Comparison of ENCODE assay signal across 8 mouse cellular contexts in genomic region chr12:69447322-69447827, GRCm38 (mm10).
A peak's percentile ranks its signal among the peaks of the same experiment; 100 is the strongest.
DNase-seq lines count a peak whose midpoint lies in the region; ATAC-seq and TF ChIP-seq lines count a peak whose summit lies in the region.

No protein-coding gene starts in this region.

- no peak for DNase-seq in gastrocnemius, adult 2 months
- no peak for DNase-seq in gastrocnemius, postnatal 10 days
- peak; percentile 54 for DNase-seq in NIH3T3 (ENCODE audit: low read depth)
- DNase-seq in hindbrain, embryonic 14.5 days (ENCODE audit: low spot score), result no peak
- DNase-seq in midbrain, embryonic 11.5 days (ENCODE audit: low spot score, missing footprints), result peak; percentile 88
- DNase-seq in yolk sac, embryonic 10.5 days (ENCODE audit: low spot score), result no peak
- no peak for DNase-seq in ovary, adult 18-20 months (ENCODE audit: low spot score)
- no peak for DNase-seq in layer of hippocampus, postnatal 14 days (ENCODE audit: low spot score in 2 of 2)

- ATAC-seq in hindbrain, embryonic 14.5 days (ENCODE audit: low FRiP score), result no peak
- no peak for ATAC-seq in midbrain, embryonic 11.5 days (ENCODE audit: low FRiP score)

- H3K36me3 ChIP-seq in hindbrain, embryonic 14.5 days (replicated peaks; ENCODE audit: control insufficient read depth, insufficient read depth), result no peaks in the 10 kb centered on the region
- H3K36me3 ChIP-seq in midbrain, embryonic 11.5 days (ENCODE audit: control insufficient read depth, insufficient read depth, low read length), result no peaks in the 10 kb centered on the region

- peak overlapping the region; percentile 63 for H3K4me3 ChIP-seq in gastrocnemius, adult 2 months
- no peak overlapping the region for H3K4me3 ChIP-seq in hindbrain, embryonic 14.5 days (replicated peaks; ENCODE audit: low read length)
- H3K4me3 ChIP-seq in midbrain, embryonic 11.5 days (ENCODE audit: low read depth, low read length), result no peak overlapping the region

- WGBS in hindbrain, embryonic 14.5 days, result 82% methylated on average over 9 of the region's 9 CpGs
- WGBS in midbrain, embryonic 11.5 days, result 80% methylated on average over 9 of the region's 9 CpGs

- H3K27ac ChIP-seq in gastrocnemius, adult 2 months, result peak overlapping the region; percentile 80
- peak overlapping the region; percentile 69 for H3K27ac ChIP-seq in hindbrain, embryonic 14.5 days
- no peak overlapping the region; the same call in 1 of the 2 replicates for H3K27ac ChIP-seq in midbrain, embryonic 11.5 days (ENCODE audit: low read depth, low read length)

- intact Hi-C loops in gastrocnemius, adult 2 months (cut with DNase I), result loop anchor here (5.0 kb wide), 1 partner anchor 75 kb away; the partner anchor contains the start of genes Arf6 and Gm9887

- no peak overlapping the region for H3K4me2 ChIP-seq in hindbrain, embryonic 14.5 days (replicated peaks)
- peak overlapping the region; percentile 13; the same call in 1 of the 2 replicates for H3K4me2 ChIP-seq in midbrain, embryonic 11.5 days

- no peaks in the 10 kb centered on the region for H3K27me3 ChIP-seq in hindbrain, embryonic 14.5 days (ENCODE audit: control insufficient read depth, insufficient read depth, low read length)
- H3K27me3 ChIP-seq in midbrain, embryonic 11.5 days (ENCODE audit: control insufficient read depth, insufficient read depth, low read length), result no peaks in the 10 kb centered on the region

- H3K9me3 ChIP-seq in hindbrain, embryonic 14.5 days (ENCODE audit: control insufficient read depth, low read length), result no peaks in the 10 kb centered on the region
- no peaks in the 10 kb centered on the region for H3K9me3 ChIP-seq in midbrain, embryonic 11.5 days (ENCODE audit: control insufficient read depth, low read length)

- H3K4me1 ChIP-seq in hindbrain, embryonic 14.5 days (replicated peaks; ENCODE audit: control insufficient read depth, insufficient read depth, low read length), result peaks cover 5% of the 10 kb centered on the region; the same call in 1 of the 2 replicates
- peaks cover 14% of the 10 kb centered on the region for H3K4me1 ChIP-seq in midbrain, embryonic 11.5 days (ENCODE audit: control insufficient read depth, insufficient read depth, low read length)

- no peak for TF ChIP-seq CTCF in gastrocnemius, adult 2 months (IDR thresholded peaks at IDR 0.05)

- H3K9ac ChIP-seq in hindbrain, embryonic 14.5 days, result no peak overlapping the region
- H3K9ac ChIP-seq in midbrain, embryonic 11.5 days (ENCODE audit: low read length), result no peak overlapping the region

Comparison
In these comparisons a context has a peak if more than half of its experiments do, and no peak if none do; other contexts are left out.
1. DNase-seq: peak in NIH3T3 (single experiment) and midbrain, embryonic 11.5 days (single experiment); none in gastrocnemius, adult 2 months (single experiment), gastrocnemius, postnatal 10 days (single experiment), hindbrain, embryonic 14.5 days (single experiment), yolk sac, embryonic 10.5 days (single experiment), ovary, adult 18-20 months (single experiment) and layer of hippocampus, postnatal 14 days (0 of 2).